Mouse (Mus musculus): Measurements from ENCODE around the gene Enpp5. TPM values are rescaled to one million over a fixed set of nuclear protein-coding genes. Genes with fewer than 3 reads are reported as not detected.

Enpp5 gene
- polyA plus RNA-seq, 1 experiment from 2014 or later, result 71.3 TPM

DNA sequence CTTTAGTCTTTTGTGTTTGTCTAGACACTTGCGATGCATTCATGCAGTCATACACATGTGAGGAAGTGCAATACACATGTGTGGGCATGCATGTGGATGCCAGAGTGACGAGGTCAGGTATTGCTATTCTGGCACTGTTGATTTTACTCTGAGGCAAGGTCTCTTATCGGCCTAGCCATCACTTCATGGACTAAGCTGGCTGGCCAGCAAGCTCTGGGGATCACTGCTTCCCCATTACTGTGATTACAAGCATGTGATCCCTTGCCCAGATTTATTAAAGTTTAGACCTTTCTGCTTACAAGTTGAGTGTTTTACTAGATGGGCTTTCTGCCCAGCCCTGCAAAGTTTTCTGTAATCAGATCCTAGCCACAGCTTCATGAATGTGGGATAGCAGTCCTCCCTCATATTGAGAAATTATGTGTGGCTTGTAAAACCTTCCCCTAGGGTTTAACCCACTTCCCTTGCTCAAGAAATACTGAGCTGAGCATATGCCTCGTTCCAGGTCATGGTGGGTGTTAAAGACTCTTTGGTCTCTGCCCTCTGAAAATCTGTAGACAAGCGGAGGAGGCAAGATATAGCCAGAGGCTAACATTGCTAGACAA, 17.2 kb upstream of the Enpp5 start:
- Histone ChIP-seq H3K36me3 (no peaks in the 10 kb centered on the region), H3K4me3 (no peak overlapping the region)

DNA sequence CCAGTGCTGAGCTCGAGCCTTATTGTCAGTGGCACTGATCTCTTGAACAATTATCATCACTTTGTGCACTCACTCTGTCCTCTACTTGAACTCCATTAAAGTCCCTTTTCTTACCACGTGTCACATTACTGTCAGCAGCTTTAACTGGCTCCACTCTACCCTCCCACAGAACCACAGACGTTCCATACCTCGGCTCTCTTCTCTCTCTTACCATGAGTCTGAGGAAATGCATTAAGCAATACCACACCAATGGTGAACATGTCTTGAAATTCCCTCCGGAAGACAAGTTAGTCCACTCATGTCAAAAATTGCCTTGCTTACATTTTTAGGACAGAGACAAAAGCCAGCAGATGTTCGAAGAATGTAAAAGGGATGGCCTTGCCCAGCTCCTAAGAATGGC, 9.7 kb upstream of the Enpp5 start:
- WGBS, result 76% methylated on average over 6 of the region's 6 CpGs
- no peak overlapping the region for H3K27ac ChIP-seq (replicated peaks)
- no peak overlapping the region for H3K9ac ChIP-seq
- H3K36me3 ChIP-seq, result no peaks in the 10 kb centered on the region
- no peak overlapping the region for H3K4me2 ChIP-seq
- H3K4me3 ChIP-seq, result no peak overlapping the region
- no peaks in the 10 kb centered on the region for H3K4me1 ChIP-seq (replicated peaks)
- H3K9me3 ChIP-seq, result no peaks in the 10 kb centered on the region
- ATAC-seq (ENCODE audit: low read depth), result no peak
- no peaks in the 10 kb centered on the region for H3K27me3 ChIP-seq

More for the DNA sequence above, 17.2 kb upstream of the Enpp5 start:
- no peak overlapping the region for H3K4me2 ChIP-seq
- no peaks in the 10 kb centered on the region for H3K27me3 ChIP-seq
- H3K27ac ChIP-seq (replicated peaks), result no peak overlapping the region
- no peak for ATAC-seq (ENCODE audit: low read depth)
- no peaks in the 10 kb centered on the region for H3K4me1 ChIP-seq (replicated peaks)
- H3K9ac ChIP-seq, result no peak overlapping the region
- WGBS, result 81% methylated on average over 5 of the region's 5 CpGs
- H3K9me3 ChIP-seq, result no peaks in the 10 kb centered on the region

DNA sequence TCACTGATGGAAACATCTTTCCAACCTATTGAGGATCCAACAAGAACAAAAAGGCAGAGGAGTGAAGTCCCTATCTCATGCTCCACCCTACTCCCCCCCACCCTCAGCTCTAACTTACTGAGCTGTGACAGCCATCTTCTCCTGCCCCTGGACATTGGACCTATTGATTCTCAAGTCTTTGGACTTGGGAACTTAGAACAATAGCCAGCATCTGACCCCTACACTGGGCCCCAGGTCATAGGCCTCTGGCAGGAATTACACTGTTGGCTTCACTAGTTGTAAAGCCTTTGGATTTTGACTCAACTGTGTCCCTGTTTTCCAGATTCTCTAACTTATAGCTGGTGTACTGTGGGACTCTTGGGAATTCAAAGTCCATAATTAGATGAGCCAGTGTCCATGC, 6.9 kb upstream of the Enpp5 start:
- no peak overlapping the region for H3K27ac ChIP-seq (replicated peaks)
- H3K9ac ChIP-seq, result no peak overlapping the region
- no peak overlapping the region for H3K4me3 ChIP-seq
- no peak overlapping the region for H3K4me2 ChIP-seq
- no peaks in the 10 kb centered on the region for H3K4me1 ChIP-seq (replicated peaks)
- no peaks in the 10 kb centered on the region for H3K27me3 ChIP-seq
- H3K36me3 ChIP-seq, result no peaks in the 10 kb centered on the region
- ATAC-seq (ENCODE audit: low read depth), result no peak
- H3K9me3 ChIP-seq, result no peaks in the 10 kb centered on the region

DNA sequence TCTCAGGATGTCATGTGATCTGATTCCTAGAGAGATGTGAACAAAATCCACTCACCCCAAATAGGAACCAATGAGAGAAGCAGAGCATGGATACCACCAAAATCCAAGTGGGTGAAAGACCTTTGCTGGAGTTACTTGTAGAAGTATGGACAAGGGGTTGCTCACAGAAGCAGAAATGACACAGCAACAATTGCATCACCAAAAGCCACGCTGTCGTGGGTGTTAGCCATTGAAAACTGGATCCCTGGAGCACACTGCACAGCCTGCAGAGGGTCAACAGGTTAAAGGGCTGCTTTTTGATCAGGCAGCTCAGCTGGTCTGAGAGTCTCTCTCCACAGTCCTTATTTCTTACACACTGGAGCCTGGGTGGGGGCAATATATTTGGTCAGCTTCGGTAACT, 3.0 kb upstream of the Enpp5 start:
- H3K4me1 ChIP-seq (replicated peaks), result peaks cover 8% of the 10 kb centered on the region
- H3K9ac ChIP-seq, result no peak overlapping the region
- ATAC-seq (ENCODE audit: low read depth), result no peak
- no peak overlapping the region for H3K27ac ChIP-seq (replicated peaks)
- peaks cover 2% of the 10 kb centered on the region; the same call in 1 of the 2 replicates for H3K36me3 ChIP-seq
- H3K27me3 ChIP-seq, result no peaks in the 10 kb centered on the region
- H3K4me3 ChIP-seq, result no peak overlapping the region
- H3K9me3 ChIP-seq, result no peaks in the 10 kb centered on the region
- no peak overlapping the region for H3K4me2 ChIP-seq
- WGBS, result 72% methylated on average over 3 of the region's 3 CpGs

DNA sequence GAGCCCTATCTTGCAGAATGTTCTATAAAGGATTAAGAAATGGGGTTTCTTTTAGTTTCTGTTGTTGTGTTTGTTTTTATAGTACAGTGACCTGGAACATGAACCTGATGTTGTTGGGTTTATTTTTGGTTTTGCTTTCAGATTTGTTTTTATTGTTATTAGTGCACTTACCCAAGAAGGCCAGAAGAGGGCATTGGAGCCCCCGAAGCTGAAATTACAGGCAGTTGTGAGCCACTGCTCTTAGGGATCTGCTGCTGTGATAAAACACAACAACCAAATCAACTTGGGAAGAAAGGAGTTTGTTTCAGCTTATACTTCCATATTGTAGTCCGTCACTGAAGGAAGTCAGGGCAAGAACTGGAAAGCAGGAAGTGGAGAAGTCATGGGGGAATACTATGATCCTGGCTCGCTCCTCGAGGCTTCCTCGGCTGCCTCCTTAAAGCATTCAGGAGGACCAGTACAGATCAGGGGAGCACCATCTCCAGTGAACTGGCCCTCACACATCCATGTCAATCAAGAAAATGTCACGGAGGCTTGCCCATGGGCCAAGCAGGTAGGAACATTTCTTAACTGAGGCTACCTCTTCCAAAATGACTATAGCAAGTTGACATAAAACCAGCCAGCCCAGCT, 2.4 kb upstream of the Enpp5 start:
- H3K4me1 ChIP-seq (replicated peaks), result peaks cover 9% of the 10 kb centered on the region
- H3K27ac ChIP-seq (replicated peaks), result no peak overlapping the region
- no peak overlapping the region for H3K9ac ChIP-seq
- no peak overlapping the region for H3K4me2 ChIP-seq
- no peaks in the 10 kb centered on the region for H3K27me3 ChIP-seq
- H3K4me3 ChIP-seq, result no peak overlapping the region
- 59% methylated on average over 6 of the region's 6 CpGs for WGBS
- H3K36me3 ChIP-seq, result peaks cover 8% of the 10 kb centered on the region
- no peaks in the 10 kb centered on the region for H3K9me3 ChIP-seq
- ATAC-seq (ENCODE audit: low read depth), result no peak

DNA sequence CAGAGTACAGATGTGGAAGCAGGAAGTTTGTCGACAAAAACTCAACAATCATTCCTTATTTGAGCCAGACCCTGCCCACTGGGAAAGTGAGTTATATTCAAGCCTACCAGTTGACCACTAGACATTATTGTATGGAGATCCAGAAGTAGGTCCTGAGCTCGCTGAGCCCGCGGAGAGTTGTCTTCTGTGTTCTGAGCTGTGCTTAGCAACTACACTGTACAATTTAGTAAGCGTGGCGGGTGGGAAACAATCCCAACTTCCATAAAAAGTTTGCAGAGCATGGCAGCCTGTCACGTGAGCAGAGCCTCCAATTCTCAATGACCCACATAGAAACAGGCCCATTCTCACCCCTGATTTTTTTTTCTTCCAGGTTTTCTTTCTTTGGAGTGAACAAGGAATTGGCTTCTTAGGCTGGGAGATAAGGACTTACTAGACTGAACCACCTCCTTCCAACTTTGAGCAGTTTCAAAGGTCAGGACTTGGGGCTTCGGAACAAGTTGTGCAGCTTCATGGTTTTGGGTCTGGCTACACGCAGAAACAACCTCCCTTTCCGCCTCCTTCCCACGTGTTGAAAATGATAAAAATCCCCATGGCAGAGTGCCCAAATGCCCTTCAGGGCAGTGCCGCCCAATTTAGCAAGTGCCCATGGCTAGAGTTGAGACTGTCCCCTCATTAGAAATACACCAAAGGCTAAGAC, 1.3 kb upstream of the Enpp5 start:
- ATAC-seq (ENCODE audit: low read depth), result no peak
- Histone ChIP-seq H3K36me3 (peaks cover 19% of the 10 kb centered on the region), H3K9ac (no peak overlapping the region), H3K27me3 (no peaks in the 10 kb centered on the region), H3K4me3 (no peak overlapping the region), H3K9me3 (no peaks in the 10 kb centered on the region), H3K27ac (replicated peaks) (no peak overlapping the region), H3K4me2 (no peak overlapping the region), H3K4me1 (replicated peaks) (peaks cover 20% of the 10 kb centered on the region)
- WGBS, result 81% methylated on average over 12 of the region's 12 CpGs

DNA sequence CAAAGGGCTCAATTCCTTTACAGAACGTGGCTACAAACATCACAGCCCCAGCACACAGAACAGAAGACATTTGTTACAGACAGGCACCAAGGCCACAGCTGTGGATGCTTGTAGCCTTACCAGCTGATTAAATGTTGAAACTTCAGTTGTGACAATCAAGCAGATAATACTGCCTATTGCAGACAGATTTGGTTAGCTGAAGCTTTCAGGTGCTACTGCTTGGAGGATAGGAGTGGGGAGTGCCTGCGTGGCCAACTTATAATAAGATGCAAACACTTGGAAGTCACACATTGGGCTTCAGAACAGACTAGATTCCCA, 811 bp upstream of the Enpp5 start:
- no peak overlapping the region for H3K4me2 ChIP-seq
- peaks cover 24% of the 10 kb centered on the region for H3K36me3 ChIP-seq
- no peak overlapping the region for H3K27ac ChIP-seq (replicated peaks)
- WGBS, result 68% methylated on average over 2 of the region's 2 CpGs
- H3K27me3 ChIP-seq, result no peaks in the 10 kb centered on the region
- H3K9ac ChIP-seq, result no peak overlapping the region
- peaks cover 25% of the 10 kb centered on the region for H3K4me1 ChIP-seq (replicated peaks)
- ATAC-seq (ENCODE audit: low read depth), result no peak
- no peaks in the 10 kb centered on the region for H3K9me3 ChIP-seq
- H3K4me3 ChIP-seq, result no peak overlapping the region

DNA sequence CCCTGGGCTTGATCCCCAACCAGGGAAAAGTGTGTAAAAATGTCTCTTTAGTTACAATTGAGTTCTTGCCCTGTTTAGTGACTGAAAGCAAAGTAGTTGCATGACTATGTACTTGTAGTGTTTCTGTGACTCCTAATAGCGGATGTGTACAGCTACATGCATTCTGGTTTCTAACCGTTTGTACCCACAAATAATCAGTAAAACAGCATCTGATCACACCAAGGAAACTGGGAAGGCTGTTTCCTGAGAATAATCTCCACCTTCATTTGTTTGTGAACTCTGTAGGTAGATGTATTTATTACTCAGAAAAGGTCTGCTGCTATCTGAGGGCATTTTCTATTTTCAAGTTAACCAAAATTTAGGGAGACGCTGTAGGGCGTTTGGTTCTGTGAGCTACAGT, 4.5 kb downstream of the Enpp5 start:
- H3K4me1 ChIP-seq (replicated peaks), result peaks cover 30% of the 10 kb centered on the region
- H3K9me3 ChIP-seq, result no peaks in the 10 kb centered on the region
- no peak overlapping the region for H3K9ac ChIP-seq
- H3K4me2 ChIP-seq, result no peak overlapping the region
- no peak overlapping the region for H3K27ac ChIP-seq (replicated peaks)
- no peaks in the 10 kb centered on the region for H3K27me3 ChIP-seq
- ATAC-seq (ENCODE audit: low read depth), result no peak
- H3K36me3 ChIP-seq, result peaks cover 62% of the 10 kb centered on the region
- H3K4me3 ChIP-seq, result no peak overlapping the region
- WGBS, result 94% methylated on average over 4 of the region's 4 CpGs

DNA sequence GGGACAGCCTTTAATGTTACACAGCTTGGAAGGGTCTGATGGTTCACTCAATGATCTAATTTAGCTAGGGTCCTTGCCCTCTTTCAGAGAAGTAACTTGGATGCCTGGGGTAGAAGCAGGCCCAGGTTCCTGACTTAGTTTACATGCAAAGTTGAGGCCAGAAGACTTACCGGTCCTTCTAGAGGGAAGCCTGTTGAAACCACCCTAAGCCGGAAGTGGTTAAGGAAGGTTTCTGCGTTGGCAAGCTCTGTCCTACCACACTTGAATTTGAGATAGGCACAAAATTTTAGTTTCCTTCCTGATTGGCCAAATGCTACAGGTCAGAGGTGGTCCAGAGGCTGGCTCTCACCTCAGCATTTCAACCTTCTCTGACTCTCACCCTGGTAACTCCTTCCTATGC, 9.6 kb downstream of the Enpp5 start:
- Histone ChIP-seq H3K4me2 (no peak overlapping the region), H3K27ac (replicated peaks) (no peak overlapping the region), H3K9me3 (no peaks in the 10 kb centered on the region), H3K36me3 (peaks cover 43% of the 10 kb centered on the region), H3K9ac (no peak overlapping the region), H3K4me3 (no peak overlapping the region), H3K27me3 (no peaks in the 10 kb centered on the region), H3K4me1 (replicated peaks) (peaks cover 1% of the 10 kb centered on the region; the same call in 1 of the 2 replicates)
- ATAC-seq (ENCODE audit: low read depth), result no peak
- 91% methylated on average over 3 of the region's 3 CpGs for WGBS

DNA sequence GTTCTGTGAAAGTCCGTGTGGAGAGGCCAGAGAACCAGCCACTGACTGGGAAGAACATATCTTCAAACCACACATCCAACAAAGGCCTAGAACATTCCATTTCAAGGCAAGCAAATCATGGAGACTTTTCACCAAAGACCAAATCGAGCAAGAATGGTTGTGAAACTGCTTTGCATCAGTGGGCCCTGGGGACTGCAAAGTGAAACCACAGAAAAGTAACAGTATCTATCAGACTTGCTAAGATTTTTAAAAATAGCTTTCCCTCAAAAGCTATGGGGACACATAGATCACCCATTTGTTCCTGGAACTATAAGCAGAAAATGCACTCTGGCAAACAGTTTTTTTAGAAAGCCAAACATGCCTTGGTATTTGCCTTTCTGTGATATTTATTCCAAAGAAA, 12.3 kb downstream of the Enpp5 start:
- no peak overlapping the region for H3K27ac ChIP-seq (replicated peaks)
- no peak for ATAC-seq (ENCODE audit: low read depth)
- WGBS, result 73% methylated on average over 2 of the region's 2 CpGs
- H3K9ac ChIP-seq, result no peak overlapping the region
- peaks cover 17% of the 10 kb centered on the region; the same call in 1 of the 2 replicates for H3K36me3 ChIP-seq
- no peaks in the 10 kb centered on the region for H3K9me3 ChIP-seq
- H3K4me1 ChIP-seq (replicated peaks), result no peaks in the 10 kb centered on the region
- no peak overlapping the region for H3K4me3 ChIP-seq
- H3K4me2 ChIP-seq, result no peak overlapping the region
- no peaks in the 10 kb centered on the region for H3K27me3 ChIP-seq

DNA sequence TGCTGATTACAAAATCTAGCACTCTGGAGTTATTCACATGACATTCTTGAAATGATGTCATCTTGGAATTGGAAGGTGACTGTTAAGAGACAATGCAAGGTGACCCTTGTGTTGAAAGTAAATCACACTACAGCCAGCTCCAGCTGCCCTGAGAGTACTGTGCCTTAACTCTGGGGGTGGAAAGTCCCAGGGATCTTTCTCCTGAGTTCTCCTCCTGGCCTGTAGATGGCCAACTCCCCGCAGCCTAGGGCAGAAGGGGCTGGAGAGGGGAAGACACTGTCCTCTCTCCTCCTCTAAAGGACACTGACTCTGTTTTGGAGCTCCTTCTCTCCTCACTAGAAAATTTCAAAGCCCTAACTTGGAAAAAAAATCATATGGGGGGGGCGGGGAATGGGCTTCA, 12.9 kb downstream of the Enpp5 start:
- Histone ChIP-seq H3K4me2 (no peak overlapping the region), H3K9me3 (no peaks in the 10 kb centered on the region), H3K27me3 (no peaks in the 10 kb centered on the region), H3K27ac (replicated peaks) (no peak overlapping the region), H3K9ac (no peak overlapping the region), H3K4me3 (no peak overlapping the region), H3K36me3 (peaks cover 14% of the 10 kb centered on the region; the same call in 1 of the 2 replicates), H3K4me1 (replicated peaks) (no peaks in the 10 kb centered on the region)
- no peak for ATAC-seq (ENCODE audit: low read depth)
- WGBS, result 36% methylated on average over 2 of the region's 2 CpGs

DNA sequence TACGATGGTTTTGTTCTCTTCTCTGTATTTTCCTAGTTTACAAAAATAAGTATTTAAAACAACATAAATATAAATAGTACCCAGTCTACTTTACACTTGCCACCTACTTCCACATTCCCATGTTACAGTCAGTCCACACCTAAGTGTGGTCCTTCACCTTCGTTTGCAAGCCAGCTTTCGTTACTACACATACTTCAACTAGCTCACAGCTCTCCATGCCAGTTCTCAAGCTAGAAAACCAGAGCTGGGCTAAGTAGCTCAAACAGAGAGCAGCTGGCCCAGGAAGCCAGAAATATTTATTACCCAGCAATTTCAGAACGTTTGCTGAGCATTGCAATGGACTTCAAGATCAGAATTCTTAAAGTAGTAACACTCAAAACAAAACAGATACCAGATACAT, 21.9 kb downstream of the Enpp5 start:
- no peak for ATAC-seq (ENCODE audit: low read depth)
- 77% methylated on average over 4 of the region's 4 CpGs for WGBS
- Histone ChIP-seq H3K4me3 (no peak overlapping the region), H3K9ac (no peak overlapping the region), H3K4me1 (replicated peaks) (peaks cover 9% of the 10 kb centered on the region), H3K9me3 (no peaks in the 10 kb centered on the region), H3K27ac (replicated peaks) (no peak overlapping the region), H3K4me2 (no peak overlapping the region), H3K36me3 (no peaks in the 10 kb centered on the region), H3K27me3 (no peaks in the 10 kb centered on the region; the same call in 1 of the 2 replicates)
